Mouse (Mus musculus) embryo, embryonic 11.5 days (tissue): ENCODE data around the gene Llgl1.

Experiments used
- DNase-seq: peaks from one replicate; pipeline ENCODE4 v3.0.0-alpha.2; 2012; ENCODE audit warnings: low read depth, low spot score

The Llgl1 gene

GRCm38 (mm10) chr11:60699524-60700075 is at the start of gene Llgl1:
Gene Llgl1, plus strand, starts transcription at chr11:60699723.
- DNase-seq: peak; percentile 90

DNA sequence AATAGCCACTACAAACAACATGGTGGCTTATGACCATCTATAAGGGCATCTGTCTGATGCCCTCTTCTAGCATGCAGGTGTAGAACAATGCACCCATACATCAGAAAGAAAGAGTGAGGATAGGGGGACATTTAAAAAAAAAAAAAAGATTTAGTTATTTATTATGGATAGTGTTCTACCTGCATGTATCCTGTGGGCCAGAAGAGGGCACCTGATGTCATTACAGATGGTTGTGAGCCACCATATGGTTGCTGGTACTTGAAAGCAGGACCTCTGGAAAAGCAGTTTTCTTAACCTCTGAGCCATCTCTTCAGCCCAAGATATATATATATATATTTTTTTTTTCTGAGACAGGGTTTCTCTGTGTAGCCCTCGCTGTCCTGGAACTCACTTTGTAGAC is 3.4 kb upstream of the Llgl1 start:
- DNase-seq: no peak

GRCm38 (mm10) chr11:60697561-60697960 is 2.0 kb upstream of the Llgl1 start:
- DNase-seq: no peak

- peak; percentile 52 for DNase-seq
Measured at GRCm38 (mm10) chr11:60698806-60699523, 558 bp upstream of the Llgl1 start.

DNA sequence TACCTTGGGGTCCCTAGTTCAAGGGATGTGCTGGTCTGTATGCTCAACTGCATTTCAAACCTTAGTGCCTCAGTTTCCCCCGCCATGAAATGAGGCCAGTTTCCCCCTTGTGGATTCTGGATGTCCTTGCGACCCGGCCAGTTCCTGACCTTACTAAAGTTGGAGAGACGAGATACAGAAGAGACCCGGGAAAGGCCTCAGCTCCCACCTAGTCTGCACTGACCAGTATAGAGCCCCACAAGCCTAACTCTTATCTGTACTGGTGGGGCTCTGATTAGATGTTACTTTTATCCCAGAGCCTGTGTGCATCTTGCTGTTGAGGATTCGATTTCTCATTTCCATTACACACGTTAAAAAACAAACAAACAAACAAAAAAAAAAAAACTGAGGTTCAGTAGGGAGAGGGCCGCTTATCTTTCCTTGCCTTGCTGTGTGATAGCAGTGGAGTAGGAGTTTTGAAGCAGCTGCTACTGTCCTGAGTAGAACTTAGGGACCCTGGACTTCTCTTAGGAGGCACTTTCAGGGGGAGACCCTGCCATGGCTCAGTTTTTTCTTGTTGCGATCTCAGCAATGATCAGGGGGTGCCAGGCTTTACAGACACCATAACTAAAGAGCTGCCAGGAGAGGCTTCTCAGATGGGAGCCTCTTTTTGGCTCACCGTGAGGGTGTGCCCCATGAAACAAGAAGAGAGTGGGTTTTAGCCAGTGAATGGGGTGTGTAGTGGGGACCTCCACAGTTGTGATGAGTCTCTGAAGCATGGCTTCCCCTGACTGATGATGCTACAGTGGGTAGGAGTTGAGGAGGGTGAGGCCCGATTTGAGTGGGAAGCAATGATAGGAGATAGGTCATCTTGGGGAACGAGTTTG is 1.0 kb downstream of the Llgl1 start:
- DNase-seq: no peak

- no peak for DNase-seq
Measured at GRCm38 (mm10) chr11:60701611-60702010, 2.1 kb downstream of the Llgl1 start.

DNA sequence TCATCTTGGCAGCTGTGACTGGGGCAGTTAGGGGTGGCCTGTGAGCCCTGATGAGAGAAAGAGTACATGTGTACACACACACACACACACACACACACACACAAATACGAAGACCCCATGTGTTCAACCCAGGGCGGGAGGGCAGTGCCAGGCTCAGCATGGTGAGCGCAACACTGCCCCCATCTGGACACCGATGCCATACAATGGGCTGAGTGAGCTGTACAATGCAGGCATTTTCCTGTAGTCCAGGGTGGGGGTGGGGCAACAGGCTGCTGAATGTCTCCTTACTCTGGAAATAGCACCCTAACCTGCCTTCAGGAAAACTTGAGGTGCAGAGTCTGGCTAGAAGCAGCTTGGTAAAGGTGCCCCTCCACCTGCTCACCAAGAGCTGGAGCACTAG is 3.6 kb downstream of the Llgl1 start:
- DNase-seq: peak; percentile 54

- DNase-seq: no peak
Measured at GRCm38 (mm10) chr11:60704023-60704880, 4.7 kb downstream of the Llgl1 start.

- no peak for DNase-seq
Measured at GRCm38 (mm10) chr11:60705255-60705654, 5.7 kb downstream of the Llgl1 start.

GRCm38 (mm10) chr11:60706076-60706475 is 6.6 kb downstream of the Llgl1 start:
- no peak for DNase-seq

- no peak for DNase-seq
Measured at GRCm38 (mm10) chr11:60706696-60707480, 7.4 kb downstream of the Llgl1 start.

DNA sequence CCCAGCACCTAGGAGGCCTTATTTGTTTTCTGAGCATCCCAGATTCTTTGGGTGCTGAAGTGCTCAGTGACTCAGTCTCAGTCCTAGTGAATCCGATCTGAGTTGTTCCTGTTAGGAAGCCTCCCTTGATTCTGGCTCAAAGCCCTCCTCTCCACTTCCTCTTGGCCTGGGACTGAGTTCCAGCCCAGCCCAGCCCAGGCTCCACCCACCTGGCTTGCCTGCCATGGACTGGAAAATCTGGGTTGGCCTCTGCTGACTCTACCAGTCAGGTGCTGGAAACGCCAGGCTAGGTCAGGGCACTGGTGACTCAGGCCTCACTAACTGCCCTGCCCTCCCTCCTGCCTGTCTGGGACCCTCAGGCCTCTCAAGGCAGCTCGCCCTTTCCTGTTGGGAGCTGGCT is 8.1 kb downstream of the Llgl1 start:
- DNase-seq: no peak

DNA sequence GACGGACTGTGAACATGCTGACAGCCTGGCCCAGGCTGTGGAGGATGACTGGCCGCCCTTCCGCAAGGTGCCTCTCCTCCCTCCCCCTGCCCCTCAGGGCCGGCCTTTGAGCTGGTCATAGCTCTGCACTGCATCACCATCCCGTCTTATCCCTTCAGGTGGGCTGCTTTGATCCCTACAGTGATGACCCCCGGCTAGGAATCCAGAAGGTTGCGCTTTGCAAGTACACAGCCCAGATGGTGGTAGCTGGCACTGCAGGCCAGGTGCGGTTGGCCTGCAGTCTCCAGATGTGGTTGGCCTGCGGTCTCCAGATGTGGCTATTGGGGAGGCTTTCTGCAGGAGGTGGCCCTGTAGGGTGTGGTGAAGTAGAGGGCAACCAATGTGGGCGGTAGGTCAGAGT is 9.1 kb downstream of the Llgl1 start:
- DNase-seq: no peak

DNA sequence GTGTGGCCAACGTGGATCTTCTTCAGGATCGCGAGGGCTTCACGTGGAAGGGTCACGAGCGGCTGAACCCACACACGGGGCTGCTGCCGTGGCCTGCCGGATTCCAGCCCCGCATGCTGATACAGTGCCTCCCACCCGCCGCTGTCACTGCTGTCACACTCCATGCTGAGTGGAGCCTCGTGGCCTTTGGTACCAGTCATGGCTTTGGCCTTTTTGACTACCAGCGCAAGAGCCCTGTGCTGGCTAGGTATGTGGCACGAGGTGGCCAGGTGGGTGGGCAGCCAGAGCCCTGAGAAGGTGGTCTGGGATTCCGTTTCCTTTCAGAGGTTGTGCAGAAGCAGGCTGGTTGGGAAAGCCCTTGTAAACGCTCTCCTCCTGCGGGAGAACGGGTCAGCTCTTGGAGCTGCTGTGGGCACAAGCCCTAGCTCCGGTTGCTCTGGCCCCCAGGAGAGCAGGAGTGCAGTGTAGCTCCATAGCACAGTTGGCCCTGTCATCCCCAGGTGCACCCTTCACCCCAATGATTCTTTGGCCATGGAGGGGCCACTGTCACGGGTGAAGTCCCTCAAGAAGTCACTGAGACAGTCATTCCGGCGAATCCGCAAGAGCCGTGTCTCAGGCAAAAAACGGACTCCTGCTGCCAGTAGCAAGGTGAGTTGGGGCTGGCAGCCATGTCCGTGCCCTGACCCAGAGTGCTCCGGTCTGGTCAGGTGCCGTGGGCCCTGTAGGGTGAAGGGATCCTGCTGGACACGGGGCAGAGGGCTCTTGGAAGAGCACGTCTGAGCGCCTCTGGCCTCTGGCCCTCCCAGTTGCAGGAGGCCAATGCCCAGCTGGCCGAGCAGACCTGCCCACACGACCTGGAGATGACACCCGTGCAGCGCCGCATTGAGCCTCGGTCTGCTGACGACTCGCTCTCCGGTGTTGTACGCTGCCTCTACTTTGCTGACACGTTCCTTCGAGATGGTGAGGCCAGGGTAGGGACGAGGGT is 10.2 kb downstream of the Llgl1 start:
- DNase-seq: no peak

GRCm38 (mm10) chr11:60711218-60711617 is 11.7 kb downstream of the Llgl1 start:
- DNase-seq: no peak

GRCm38 (mm10) chr11:60712040-60712439 is 12.5 kb downstream of the Llgl1 start:
- DNase-seq: no peak

DNA sequence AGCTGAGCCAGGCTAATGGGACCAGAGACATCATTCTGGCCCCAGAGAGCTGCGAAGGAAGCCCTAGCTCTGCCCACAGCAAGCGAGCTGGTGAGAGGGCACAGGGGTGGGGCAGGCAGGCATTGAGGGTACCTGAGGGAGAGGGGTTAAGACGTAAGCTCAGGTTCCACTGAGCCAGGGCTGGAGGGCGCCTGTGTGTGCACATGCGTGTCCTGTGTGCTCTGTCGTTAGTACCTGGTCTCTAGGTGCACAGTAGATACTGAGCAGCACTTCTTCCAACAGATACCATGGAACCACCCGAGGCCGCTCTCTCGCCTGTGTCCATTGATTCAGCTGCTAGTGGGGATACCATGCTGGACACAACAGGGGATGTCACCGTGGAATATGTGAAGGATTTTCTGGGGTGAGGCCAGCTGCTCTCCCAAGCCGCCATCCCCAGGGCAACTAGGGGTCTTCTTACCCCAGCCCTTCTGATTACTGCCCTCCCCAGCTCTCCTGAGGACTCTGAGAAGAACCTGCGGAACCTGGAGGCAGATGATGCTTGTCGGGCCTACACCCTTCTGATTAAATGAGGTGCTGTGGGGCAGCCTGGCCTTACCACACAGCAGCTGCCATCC is 13.2 kb downstream of the Llgl1 start:
- DNase-seq: no peak

- DNase-seq: no peak
Measured at GRCm38 (mm10) chr11:60715833-60716232, 16.3 kb downstream of the Llgl1 start.

DNA sequence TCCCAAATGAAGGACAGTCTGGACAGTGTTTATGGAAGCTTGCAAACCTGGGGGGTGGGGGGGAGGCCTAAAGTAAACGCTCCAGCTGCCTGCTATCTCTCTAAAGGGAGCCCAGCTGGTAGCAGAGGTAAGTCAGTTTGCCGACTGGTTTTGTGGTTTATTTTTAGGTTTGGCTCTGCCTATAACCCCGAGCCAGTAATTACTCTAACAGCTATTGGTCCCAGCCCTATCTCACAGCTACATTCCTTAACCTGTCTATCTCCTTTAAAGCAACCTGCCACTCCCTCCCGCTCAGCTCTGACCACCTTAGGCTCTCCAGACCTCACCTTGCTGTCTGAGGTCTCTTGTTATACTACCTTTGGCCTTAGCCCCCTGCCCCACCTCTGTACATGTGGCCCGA is 19.7 kb downstream of the Llgl1 start:
- no peak for DNase-seq
